Mouse (Mus musculus) cerebellum, adult (tissue): ENCODE results near the gene Gm11549.

Experiments used
- ATAC-seq: cut with Nextera tagmentation; 2 replicates; pipeline ENCODE4 v1.9.2; 2017; ENCODE audit warnings: mild to moderate bottlenecking, moderate library complexity, mixed read lengths; ENCODE audit not compliant: insufficient number of reproducible peaks, low FRiP score, low TSS enrichment

Gene Gm11549

GRCm38 (mm10) chr3:36486176-36486575 lies 35.4 kb downstream of the Gm11549 start:
- ATAC-seq: no peak

- no peak for ATAC-seq
These were observed 37.3 kb downstream of the Gm11549 start for GRCm38 (mm10) chr3:36484292-36484691.

DNA sequence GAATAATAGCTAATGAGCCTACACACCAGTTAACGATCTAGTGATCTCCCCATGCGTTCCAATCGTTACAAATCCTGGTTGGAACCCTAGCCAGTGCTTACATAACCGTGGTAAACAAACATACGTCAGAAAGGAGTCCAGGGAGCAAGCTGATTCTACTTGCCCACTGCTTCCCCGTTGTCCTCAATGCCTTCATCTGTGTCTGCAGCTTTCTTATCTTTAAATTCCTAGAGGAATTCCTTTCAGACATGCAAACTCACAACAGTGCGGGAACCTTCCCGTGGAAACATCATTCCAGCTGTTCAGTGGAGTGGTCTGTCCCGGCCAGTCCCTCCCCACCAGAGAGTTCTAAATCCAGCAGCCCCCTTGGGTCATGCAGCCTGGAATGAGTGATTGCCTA lies 38.7 kb downstream of the Gm11549 start:
- ATAC-seq: no peak

DNA sequence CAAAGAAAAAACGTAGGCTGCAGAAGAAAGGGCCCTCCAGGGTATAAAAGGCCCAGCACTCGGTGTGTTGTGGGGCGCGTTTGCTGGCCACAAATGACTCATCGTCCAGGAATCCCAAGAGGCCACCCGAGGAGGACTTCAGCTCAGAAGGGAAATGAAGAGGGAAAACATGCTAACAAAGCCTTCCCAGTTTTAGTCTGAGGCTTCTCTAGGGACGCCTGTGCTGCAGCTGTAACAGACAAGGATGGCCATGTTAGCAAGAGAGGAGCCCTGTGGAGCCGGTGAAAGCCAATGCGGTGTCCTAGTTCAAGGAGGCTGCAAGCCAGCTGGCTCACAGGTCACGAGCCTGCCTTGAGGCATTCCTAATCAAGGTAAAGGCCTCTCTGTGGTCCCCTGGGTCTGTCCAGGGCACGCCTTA lies 39.8 kb downstream of the Gm11549 start:
- peak; percentile 71; the same call in 1 of the 2 replicates for ATAC-seq

DNA sequence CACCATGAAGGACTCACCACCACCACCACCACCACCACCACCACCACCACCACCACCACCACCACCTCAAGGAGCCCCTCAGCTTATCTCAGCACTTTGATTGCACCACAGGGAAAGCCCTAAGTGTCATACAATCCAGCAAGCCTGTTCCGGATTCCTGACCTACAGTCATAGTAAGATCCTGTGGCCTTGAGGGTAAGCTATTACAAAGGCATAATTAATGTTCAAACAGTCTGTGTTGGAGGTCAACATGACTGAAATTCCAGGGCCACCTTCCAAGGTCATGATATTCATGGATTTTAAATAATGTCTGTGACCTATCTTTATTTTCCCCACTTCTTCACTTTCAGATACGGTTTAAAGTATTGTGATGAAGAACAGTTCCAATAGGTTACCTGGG lies 41.1 kb downstream of the Gm11549 start:
- no peak for ATAC-seq

- ATAC-seq: no peak
These were observed 42.8 kb downstream of the Gm11549 start for GRCm38 (mm10) chr3:36478776-36479175.

- no peak for ATAC-seq
These were observed 45.1 kb downstream of the Gm11549 start for GRCm38 (mm10) chr3:36476261-36477155.

GRCm38 (mm10) chr3:36475532-36476087 lies 46.0 kb downstream of the Gm11549 start, which contains the start of the genes Anxa5 and 1810062G17Rik:
TSS of gene Anxa5 (minus strand) at chr3:36475894.
TSS of gene 1810062G17Rik (plus strand) at chr3:36475937.
- ATAC-seq: peak; percentile 94

DNA sequence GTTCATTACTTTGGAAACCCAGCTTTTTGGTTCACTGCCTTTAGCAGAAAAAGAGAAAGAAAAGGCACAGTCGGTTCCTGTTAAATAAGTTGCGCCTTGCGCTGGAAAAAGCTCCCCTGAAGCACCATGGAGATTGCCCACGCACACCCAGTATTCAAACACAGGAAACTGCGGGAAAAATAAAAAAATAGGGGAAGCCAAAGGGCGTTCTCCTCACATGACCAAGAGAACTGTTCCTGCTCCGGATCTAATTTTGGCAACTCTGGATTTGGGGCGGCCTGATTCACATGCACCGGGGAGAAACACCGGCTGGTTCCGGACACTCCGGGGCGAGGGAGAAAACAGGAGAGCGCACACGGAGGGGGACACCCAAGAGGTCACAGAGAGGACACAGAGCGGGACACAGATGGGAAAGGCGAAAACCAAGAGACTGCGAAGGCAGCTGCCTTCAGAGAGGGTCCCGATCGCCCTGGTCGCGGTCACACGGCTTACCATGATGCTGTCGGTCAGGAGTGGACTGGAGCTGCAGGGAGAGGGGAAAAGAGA lies 46.6 kb downstream of the Gm11549 start:
- peak; percentile 22 for ATAC-seq

GRCm38 (mm10) chr3:36474421-36474820 lies 47.2 kb downstream of the Gm11549 start:
- no peak for ATAC-seq

GRCm38 (mm10) chr3:36473222-36473621 lies 48.4 kb downstream of the Gm11549 start:
- ATAC-seq: no peak

- ATAC-seq: no peak
These were observed 49.8 kb downstream of the Gm11549 start for GRCm38 (mm10) chr3:36471856-36472255.

DNA sequence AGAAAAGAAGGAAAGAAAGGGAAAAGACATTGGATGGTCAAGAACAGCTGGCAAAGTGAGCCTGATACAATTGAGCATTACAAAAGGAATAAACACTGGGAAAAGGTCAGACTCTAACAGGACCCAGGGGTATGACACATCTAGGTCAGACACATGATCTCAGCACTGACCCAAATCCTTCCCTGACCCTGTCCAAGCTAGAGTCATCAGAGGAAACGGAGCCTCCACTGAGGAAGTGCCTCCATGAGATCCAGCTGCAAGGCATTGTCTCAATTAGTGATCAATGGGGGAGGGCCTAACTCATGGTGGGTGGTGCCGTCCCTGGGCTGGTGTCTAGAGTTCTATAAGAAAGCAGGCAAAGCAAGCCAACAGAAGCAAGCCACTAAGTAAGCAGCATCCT lies 52.7 kb downstream of the Gm11549 start:
- ATAC-seq: no peak

DNA sequence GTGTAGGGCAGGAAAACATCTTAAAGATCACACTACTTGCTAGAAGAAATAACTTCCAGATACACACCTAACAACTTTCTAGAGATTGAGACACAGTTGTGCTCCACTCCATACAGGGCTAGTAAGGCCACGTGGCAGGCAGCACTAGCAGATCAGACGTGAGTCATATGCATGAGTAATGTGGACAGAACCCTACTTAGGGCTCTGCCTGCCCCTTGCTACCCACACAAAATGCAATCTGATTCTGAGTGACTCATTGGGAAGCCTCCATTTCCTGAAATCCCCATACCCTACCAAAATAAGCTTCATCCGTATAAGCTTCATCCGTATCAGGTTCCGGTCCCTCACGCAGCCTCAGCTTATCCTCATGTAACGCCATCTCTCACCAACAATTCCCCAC lies 54.0 kb downstream of the Gm11549 start:
- ATAC-seq: no peak

DNA sequence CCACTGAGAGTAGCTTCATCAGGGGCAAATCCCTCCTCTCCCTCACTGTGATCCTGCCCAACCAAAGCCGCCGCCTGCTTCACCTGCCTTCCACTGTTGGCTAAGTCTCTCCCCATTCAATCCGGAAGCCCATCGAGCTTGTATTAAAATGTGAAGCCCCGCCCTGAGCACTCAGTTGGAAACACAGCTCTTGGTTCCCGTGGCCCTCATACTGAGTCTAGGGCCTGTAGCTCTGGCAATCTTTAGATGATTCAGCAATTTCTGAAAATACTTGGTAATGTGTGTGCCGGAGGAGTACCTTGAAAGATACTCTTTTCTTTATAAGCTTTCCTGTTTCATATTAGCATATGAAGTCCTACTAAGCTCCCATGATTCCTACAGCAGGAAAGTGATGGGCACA lies 56.1 kb downstream of the Gm11549 start:
- no peak for ATAC-seq
